Mouse (Mus musculus): ENCODE data around the gene Ldlr. TPM values are rescaled to one million over a fixed set of nuclear protein-coding genes. Genes with fewer than 3 reads are reported as not detected.
"Not testable (repeated sequence)": the region's sequence is repeated elsewhere in the genome, so short reads cannot be mapped to it uniquely, and the experiment has no call there.

Ldlr gene
- total RNA-seq, 4 experiments from 2014 or later: 2.9 to 3.6 (median 3.2) TPM

GRCm38 (mm10) chr9:21754516-21755321 lies 31.4 kb downstream of the Ldlr start:
- peak in 1 of 2 experiments; percentile 38 for DNase-seq (ENCODE audit: low spot score in 2 of 2)

DNA sequence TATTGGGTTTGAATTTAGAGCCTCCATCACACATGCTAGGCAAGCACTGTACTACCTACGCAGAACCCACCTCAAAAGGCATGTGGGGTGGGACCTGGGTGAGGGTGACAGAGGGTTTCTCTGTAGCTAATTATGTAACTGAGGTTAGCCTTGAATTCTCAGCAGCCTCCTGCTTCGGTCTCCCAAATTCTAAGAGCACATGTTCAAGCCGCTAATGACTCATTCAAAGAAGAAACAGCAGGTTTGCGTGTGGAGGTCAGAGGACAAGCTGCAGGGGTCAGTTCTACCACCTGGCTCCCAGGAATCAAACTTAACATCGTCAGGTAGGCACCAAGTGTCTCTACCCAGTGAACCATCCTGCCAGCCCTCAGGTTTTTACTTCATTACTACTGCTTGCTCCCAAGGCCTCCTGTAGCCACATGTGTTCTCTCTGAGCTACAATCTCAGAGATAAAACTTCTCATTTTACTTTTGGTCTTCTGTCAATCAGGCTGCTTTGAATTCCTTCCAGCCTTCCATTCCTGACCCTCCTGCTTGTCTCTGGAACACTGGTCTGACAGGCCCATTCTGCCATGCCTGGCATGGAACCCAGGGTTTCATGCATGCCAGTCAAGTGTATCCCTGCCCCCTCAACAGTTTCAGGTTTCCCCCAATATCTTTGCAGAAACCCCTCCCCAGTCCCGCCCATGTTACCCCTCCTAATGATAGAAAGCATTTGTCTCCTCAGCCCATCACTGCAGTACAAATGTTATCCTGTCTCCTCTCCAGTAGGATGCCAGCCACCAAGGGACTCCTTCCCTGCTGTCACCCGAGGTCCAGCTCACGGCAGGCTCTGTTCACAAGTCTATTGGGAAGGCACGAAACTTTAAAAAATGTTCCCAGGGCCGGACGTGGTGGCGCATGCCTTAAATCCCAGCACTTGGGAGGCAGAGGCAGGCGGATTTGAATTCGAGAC lies 35.6 kb downstream of the Ldlr start:
- DNase-seq (ENCODE audit: low spot score in 2 of 2): no peak

DNA sequence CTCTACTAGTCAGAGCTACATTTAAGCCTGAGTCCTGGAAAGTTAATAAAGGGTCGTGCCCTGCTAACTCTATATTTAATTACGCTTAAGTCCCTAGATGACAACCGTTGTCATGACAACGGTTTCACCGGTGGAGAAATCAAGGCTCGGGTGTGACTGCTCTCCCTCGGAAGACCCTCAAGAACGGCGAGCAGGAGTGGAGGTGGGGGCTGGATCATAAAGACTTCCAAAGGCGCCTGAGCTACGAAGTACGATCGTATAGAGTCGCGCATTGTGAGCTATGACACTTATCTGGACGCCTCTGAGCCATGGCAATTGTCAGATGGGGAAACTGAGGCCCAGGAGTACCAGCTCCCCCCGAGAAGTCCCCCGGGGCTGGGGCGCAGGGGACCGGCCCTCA lies 36.4 kb downstream of the Ldlr start:
- no peak for DNase-seq (ENCODE audit: low spot score in 2 of 2)

DNA sequence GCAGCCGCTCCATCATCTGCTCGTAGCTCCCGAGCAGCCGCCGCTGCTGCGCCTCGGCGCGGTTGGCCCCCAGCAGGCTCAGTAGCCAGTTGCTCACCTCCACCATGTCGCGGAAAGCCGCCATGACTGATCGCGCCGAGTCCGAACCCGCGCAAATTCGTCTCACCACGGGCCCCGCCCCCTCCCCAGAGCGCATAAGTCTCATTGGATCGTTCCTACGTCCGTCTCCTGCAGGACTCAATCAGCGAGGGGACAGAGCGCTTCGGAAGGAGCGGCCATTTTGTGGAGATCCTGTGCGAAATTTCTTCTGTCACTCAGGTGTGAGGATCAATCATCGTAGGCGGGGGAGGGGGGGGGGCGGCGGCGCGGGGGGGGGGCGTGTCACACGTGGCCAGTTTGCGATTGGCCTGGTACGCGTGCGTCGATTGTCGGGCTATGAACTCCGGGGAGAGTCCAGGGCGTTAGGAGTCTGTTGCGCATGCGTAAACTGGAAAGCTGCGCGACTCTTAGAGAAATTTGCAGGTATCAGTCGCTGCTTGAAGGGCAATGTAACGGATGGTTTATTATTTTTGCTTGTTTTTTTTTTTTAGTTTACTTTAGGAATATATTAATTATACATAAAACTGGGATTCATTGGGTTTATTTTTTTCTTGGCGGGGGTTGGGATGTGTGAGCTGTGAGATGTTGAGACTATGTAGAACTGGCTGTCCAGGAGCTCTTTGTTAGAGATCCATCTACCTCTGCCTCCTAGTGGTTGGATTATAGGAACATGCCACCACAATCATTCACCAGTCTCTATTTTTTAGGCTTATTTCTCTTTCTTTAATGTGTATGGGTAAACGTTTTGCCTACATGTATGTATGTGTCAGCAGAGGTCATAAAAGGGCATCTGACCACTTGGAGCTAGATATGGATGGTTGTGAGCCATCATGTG lies 37.1 kb downstream of the Ldlr start, which contains the start of gene Spc24:
TSS of gene Spc24 (minus strand) at position 149 of the 934 bp plus-strand sequence.
- peak; percentile 89 to 91 for DNase-seq (ENCODE audit: low spot score in 2 of 2)

DNA sequence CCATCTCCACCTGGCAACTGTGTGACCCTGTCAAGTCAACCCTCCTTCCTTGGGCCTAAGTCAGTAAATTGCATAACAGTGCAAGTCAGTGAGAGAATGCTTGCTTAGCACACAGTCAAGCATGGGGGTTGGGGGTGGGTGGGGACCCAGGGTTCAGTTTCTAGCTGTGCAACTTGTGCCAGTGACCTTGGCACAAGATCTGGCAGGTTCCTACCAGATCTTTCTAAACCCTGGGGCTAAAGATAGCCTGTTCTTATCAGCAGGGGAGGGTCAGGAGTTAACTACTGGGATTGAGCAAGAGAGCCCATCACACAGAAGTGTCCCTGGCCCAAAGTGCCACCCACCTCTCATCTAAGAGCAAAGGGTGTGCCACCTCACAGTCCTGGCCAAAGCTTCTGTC lies 38.9 kb downstream of the Ldlr start:
- no peak for DNase-seq (ENCODE audit: low spot score in 2 of 2)

DNA sequence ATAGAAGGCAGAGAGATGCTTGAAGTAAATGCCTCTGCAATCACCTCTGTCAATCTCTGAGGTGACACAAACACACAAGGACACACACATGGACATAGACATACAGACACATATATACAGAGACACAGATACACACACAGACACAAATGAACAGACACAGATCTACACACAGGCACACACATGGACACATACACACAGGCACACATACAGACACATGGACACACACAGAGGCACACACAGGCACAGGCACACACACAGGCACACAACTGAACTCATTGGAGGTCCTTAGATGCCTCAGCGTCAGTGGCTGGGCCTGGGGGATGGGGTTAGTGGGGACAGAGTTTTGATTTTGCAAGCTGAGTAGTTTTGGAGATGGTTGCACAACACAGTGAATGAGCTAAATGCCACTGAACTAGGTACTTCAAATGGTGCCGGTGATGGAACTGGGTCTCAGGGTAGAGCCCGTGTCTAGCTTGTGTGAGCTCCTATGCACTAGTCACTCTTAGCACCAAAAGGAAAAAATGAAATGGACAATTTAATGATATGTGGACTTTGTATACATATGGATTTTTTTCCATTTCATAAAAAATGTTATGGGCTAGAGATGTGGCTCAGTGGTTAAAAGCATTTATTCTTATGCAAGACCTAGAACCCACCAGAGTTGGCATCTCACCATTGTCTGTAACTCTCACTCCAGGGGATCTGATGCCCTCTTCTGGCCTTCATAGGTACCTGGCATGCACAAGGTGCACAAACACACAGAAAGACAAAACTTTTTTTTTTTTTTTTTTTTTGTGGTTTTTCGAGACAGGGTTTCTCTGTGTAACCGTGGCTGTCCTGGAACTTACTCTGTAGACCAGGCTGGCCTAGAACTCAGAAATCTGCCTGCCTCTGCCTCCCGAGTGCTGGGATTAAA lies 41.1 kb downstream of the Ldlr start:
- DNase-seq (ENCODE audit: low spot score in 2 of 2): no peak

DNA sequence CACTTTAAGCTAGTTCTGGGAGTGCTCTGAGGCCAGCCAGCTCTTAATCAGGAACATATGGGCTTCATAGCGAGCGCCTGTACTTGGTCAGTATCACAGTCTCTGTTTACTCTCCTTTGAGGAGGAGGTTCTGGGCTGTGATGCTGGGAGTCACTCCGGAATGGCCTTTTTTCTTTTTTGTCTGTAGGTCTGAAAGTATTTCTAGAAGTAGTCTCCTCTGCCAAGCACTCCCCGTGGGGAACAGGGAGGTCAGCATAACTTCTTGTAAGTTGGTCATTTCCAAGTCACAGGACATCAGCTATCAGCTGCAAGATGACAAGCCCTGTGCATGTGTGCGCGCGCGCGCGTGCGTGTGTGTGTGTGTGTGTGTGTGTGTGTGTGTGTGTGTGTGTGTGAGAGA lies 44.6 kb downstream of the Ldlr start:
- peak; percentile 20 to 65 for DNase-seq (ENCODE audit: low spot score in 2 of 2)

DNA sequence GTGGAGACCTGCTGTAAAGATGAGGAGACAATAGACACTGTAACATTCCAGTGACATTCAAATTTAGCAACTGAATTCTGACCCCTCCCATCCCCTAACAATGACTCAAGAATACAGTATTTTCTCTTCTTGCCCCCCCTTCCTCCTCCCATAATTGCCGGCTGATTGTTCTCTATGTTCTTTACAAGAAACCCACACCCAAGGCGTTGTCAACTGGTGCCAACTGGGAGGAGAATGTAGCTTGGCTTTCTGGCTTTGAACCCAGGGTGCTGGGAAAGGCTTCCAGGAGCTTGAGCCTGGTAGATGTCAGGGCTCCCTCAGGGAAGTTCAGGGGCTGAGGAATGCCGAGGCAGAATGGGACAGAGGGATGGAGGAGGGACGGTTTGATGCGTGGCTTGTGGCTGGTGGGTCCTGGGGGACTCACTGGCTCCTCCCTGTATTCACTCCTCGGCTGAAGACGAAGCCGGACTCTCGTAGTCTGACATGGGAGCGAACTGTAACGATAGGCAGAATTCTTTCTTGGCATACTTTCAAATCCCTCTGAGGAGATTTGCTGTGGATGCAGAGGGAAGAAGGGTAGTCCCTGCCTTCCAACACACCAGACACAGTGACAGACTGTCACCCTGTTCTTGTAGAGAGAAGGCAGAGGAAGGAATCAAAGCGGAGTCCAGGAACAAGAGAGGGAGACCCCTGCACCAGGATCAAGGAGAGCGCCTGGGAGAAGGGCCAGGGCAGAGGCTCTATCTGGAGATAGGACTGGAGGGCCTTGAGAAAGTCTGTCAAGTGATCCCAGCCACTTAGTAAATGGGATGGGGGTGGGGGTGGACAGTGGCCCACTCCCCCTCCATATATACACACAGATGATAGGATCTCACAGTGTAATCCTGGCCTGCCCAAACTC lies 45.5 kb downstream of the Ldlr start:
- DNase-seq (ENCODE audit: low spot score in 2 of 2): peak in 1 of 2 experiments; percentile 33

GRCm38 (mm10) chr9:21769558-21770183 lies 46.4 kb downstream of the Ldlr start:
- DNase-seq (ENCODE audit: low spot score in 2 of 2): no peak

DNA sequence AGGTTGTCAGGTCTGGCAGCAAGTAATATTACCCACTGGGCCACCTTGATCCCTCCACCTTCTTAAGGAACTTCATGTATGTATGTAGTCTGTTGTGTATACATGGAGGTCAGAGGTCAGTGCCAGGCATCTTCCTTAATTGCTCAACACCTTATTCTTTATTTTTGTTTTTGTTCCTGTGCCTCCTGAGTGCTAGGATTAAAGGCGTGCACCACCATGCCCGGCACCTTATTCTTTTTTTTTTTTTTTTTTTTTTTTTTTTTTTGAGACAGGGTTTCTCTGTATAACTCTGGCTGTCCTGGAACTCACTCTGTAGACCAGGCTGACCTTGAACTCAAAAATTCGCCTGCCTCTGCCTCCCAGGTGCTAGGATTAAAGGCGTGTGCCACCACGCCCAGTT lies 50.1 kb downstream of the Ldlr start:
- DNase-seq (ENCODE audit: low spot score in 2 of 2): not testable (repeated sequence)

- no peak for DNase-seq (ENCODE audit: low spot score in 2 of 2)
These were observed 51.1 kb downstream of the Ldlr start for GRCm38 (mm10) chr9:21774353-21774752.

DNA sequence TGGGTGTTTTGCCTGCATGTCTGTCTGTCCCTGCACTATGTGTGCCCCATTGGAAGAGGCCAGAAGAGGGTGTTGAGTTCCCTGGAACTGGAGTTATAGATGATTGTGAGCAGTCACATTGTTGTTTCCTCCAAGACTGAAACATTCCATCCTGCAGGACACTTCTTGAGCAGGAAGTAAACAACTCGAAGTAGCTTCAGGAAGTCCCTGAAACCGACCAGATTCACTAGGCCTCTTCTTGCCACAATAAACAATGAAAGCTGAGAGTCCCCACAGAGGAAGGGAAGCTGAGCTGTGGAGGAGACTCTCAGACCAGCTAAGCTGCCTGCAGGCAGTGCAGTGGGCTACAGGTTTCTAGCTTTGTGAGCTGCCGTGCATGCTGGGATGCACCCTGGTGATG lies 54.4 kb downstream of the Ldlr start:
- no peak for DNase-seq (ENCODE audit: low spot score in 2 of 2)

- DNase-seq (ENCODE audit: low spot score in 2 of 2): peak; percentile 50 to 69
These were observed 58.6 kb downstream of the Ldlr start for GRCm38 (mm10) chr9:21781657-21782468.

DNA sequence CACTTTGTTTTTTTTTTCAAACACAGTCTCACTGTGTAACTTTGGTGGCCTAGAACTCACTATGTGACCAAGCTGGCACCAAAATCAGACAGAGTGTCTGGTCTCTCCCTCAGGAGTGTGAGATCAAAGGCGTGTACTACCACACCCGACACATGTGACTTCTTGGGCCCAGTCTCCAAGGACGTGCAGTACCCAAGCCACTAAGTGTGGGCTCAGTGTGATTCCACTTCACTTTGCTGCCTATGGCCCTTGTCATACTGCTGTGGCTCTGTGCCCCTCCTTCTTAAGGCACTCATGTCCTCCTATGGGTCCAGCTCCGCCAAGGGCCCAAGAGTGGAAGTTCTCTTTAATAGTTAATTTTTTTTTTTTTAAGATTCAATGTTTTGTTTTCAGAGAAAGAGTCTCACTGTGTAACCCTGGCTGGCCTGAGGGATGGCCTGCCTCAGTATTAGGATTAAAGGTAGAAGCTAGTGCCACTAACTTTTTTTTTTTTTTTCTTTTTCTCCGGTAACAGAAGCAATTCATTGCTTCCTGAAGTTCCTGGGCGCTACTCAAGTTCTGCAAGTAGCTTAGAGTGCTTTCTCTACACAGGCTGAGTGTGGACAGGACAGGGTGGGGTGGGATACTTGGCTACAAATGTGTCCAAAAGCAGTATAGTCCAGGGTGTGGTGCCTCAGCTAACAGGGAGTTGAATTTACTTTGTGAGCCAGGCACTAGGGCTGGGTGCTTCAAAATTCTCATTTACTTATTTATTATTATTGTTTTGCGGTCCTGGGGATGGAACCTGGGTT lies 61.4 kb downstream of the Ldlr start:
- no peak for DNase-seq (ENCODE audit: low spot score in 2 of 2)

DNA sequence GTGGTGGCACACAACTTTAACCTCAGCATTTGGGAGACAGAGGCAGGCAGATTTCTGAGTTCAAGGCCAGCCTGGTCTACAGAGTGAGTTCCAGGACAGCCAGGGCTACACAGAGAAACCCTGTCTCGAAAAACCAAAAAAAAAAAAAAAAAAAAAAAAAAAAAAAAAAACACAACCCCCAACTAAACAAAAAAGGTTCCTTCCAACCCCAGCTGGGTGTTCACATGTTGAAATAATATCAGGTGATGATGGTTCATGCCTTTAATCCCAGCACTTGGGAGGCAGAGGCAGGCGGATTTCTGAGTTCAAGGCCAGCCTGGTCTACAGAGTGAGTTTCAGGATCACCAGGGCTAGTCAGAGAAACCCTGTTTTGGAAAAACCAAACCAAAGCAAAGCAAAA lies 63.0 kb downstream of the Ldlr start:
- DNase-seq (ENCODE audit: low spot score in 2 of 2): not testable (repeated sequence)

- DNase-seq (ENCODE audit: low spot score in 2 of 2): peak in 1 of 2 experiments; percentile 31
These were observed 63.6 kb downstream of the Ldlr start for GRCm38 (mm10) chr9:21786906-21787305.

DNA sequence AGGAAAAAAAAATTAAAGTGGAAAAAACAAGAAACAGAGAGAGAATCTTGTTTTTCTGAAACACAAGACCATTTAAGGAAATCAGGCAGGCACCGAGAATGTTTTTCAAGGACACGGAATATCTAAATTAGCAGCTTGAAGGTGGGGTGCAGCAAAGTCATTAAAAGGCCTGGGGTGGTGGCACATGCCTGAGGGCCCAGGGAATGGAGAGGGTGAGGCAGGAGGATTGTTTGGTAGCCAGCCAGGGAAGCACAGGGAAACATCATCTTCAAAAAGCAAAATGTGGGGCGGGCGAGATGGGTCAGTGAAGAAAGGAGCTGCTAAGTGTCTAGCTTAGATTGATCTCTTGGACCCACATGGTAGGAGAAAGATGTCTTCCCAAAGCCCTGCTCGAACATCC lies 64.4 kb downstream of the Ldlr start:
- no peak for DNase-seq (ENCODE audit: low spot score in 2 of 2)
